Mouse (Mus musculus): ENCODE data around the gene Brk1.

The Brk1 gene

GRCm38 (mm10) chr6:113660492-113661352, 56.1 kb downstream of the Brk1 start:
- no peak for ATAC-seq (ENCODE audit: low TSS enrichment)

GRCm38 (mm10) chr6:113661353-113662241, 57.0 kb downstream of the Brk1 start:
- no peak for ATAC-seq (ENCODE audit: low TSS enrichment)

- ATAC-seq (ENCODE audit: low TSS enrichment), result no peak
Observed at GRCm38 (mm10) chr6:113662964-113663700, 58.6 kb downstream of the Brk1 start.

GRCm38 (mm10) chr6:113664305-113664704, 59.7 kb downstream of the Brk1 start:
- no peak for ATAC-seq (ENCODE audit: low TSS enrichment)
